Mouse (Mus musculus): ENCODE data around the gene Dcaf5. TPM values are rescaled to one million over a fixed set of nuclear protein-coding genes. Genes with fewer than 3 reads are reported as not detected.

The Dcaf5 gene
- polyA plus RNA-seq, 1 experiment: 12.5 TPM

DNA sequence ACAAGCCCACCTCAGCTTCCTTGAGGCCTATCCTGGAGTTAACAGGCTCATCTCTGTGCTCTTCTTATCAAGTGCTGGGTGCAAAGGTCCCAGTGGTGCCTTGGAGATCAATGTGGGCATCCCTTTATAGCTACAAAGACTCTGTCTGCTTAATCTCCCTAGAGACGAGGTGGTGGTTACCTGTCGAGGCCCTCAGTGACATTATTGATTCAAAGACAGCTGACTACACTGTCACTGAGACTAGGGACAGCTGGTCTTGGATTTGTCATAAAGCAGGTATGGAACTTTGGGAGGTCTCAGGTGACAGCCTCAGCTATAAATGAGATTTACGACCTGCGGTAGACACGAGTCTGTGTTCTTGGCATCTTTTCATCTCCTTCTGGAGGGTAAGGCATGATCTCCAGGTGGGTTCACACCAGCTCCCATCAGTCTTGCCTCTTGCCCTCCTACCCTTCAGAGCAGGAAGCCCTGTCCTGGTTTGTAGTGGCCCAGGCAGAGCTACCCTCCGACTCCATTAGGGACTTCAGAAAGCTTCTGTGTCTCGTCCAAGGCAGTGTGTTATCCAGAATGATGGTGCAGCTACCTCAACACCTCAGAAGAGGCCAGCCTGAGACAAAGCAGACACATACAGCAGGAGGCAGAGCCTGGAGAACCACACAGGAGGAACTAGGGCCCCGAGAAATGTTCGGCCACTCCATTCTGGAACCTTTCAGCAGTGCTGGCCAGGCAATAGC, 112.2 kb downstream of the Dcaf5 start:
- WGBS: 75% methylated on average over 9 of the region's 9 CpGs

GRCm38 (mm10) chr12:80323371-80324050, 112.9 kb downstream of the Dcaf5 start:
- Histone ChIP-seq H3K4me1 (ENCODE audit: control insufficient read depth, insufficient read depth, low read length) (peaks cover 8% of the 10 kb centered on the region; the same call in 1 of the 2 replicates), H3K27ac (ENCODE audit: control insufficient read depth, insufficient read depth, low read depth, low read length, poor library complexity) (no peak overlapping the region), H3K4me3 (replicated peaks; ENCODE audit: control insufficient read depth, low read depth, low read length) (no peak overlapping the region)
- TF ChIP-seq POLR2A (IDR thresholded peaks at IDR 0.05; ENCODE audit: borderline replicate concordance, control insufficient read depth, low read depth, low read length) (no peak), CTCF (IDR thresholded peaks at IDR 0.05; ENCODE audit: control insufficient read depth, insufficient read depth, low read length) (no peak)
- 74% methylated on average over 8 of the region's 8 CpGs for WGBS

More for the DNA sequence above, 112.2 kb downstream of the Dcaf5 start:
- Histone ChIP-seq H3K27ac (ENCODE audit: control insufficient read depth, insufficient read depth, low read depth, low read length, poor library complexity) (no peak overlapping the region), H3K4me3 (replicated peaks; ENCODE audit: control insufficient read depth, low read depth, low read length) (no peak overlapping the region), H3K4me1 (ENCODE audit: control insufficient read depth, insufficient read depth, low read length) (peaks cover 8% of the 10 kb centered on the region; the same call in 1 of the 2 replicates)
- TF ChIP-seq POLR2A (IDR thresholded peaks at IDR 0.05; ENCODE audit: borderline replicate concordance, control insufficient read depth, low read depth, low read length) (no peak), CTCF (IDR thresholded peaks at IDR 0.05; ENCODE audit: control insufficient read depth, insufficient read depth, low read length) (no peak)

DNA sequence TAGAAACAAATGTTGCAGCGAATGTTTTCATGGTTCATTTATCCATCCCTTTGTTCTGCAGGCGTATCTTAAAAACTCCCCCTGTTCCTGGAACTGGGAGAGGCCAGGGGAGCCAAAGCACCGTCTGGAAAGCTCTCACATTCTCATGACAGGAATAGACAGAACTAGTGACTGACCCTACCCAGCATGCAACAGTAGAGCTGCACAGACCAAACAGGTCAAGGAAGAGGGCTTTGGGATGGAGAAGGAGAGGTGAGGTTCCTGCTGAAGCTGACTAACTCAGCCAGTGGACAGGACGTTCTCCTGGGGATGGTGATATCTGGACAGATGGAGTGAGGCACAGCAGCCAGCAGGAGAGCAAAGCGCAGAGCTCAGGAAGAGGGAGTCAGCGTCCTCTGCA, 113.9 kb downstream of the Dcaf5 start:
- 81% methylated on average over 6 of the region's 6 CpGs for WGBS

DNA sequence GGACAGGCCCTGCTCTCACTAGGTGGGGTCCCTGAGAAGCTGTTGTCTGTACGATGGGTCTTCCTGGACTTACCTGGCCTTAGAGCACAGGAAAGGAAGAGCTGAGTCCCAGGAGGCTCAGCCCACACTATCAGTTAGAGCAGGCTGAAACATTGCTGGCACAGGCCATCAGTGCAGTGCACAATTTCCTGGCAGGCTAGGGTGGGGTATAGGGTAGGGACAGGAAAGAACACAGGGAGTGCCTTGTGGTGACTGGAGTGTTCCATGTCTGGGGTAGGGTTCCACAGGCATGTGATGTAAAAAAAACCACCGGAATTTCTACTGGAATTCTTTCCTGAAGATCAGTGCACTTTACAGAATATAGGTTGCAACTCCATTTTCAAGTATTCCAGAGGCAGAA, 117.3 kb downstream of the Dcaf5 start:
- Histone ChIP-seq H3K4me3 (replicated peaks; ENCODE audit: control insufficient read depth, low read depth, low read length) (no peak overlapping the region), H3K27ac (ENCODE audit: control insufficient read depth, insufficient read depth, low read depth, low read length, poor library complexity) (no peak overlapping the region), H3K4me1 (ENCODE audit: control insufficient read depth, insufficient read depth, low read length) (no peaks in the 10 kb centered on the region)
- 64% methylated on average over 2 of the region's 2 CpGs for WGBS
- TF ChIP-seq POLR2A (IDR thresholded peaks at IDR 0.05; ENCODE audit: borderline replicate concordance, control insufficient read depth, low read depth, low read length) (no peak), CTCF (IDR thresholded peaks at IDR 0.05; ENCODE audit: control insufficient read depth, insufficient read depth, low read length) (no peak)

More for the DNA sequence above, 113.9 kb downstream of the Dcaf5 start:
- Histone ChIP-seq H3K27ac (ENCODE audit: control insufficient read depth, insufficient read depth, low read depth, low read length, poor library complexity) (no peak overlapping the region), H3K4me1 (ENCODE audit: control insufficient read depth, insufficient read depth, low read length) (peaks cover 8% of the 10 kb centered on the region; the same call in 1 of the 2 replicates), H3K4me3 (replicated peaks; ENCODE audit: control insufficient read depth, low read depth, low read length) (no peak overlapping the region)
- TF ChIP-seq CTCF (IDR thresholded peaks at IDR 0.05; ENCODE audit: control insufficient read depth, insufficient read depth, low read length): no peak
- no peak for TF ChIP-seq POLR2A (IDR thresholded peaks at IDR 0.05; ENCODE audit: borderline replicate concordance, control insufficient read depth, low read depth, low read length)

GRCm38 (mm10) chr12:80315321-80315720, 121.1 kb downstream of the Dcaf5 start:
- Histone ChIP-seq H3K27ac (ENCODE audit: control insufficient read depth, insufficient read depth, low read depth, low read length, poor library complexity) (no peak overlapping the region), H3K4me3 (replicated peaks; ENCODE audit: control insufficient read depth, low read depth, low read length) (no peak overlapping the region), H3K4me1 (ENCODE audit: control insufficient read depth, insufficient read depth, low read length) (no peaks in the 10 kb centered on the region)
- TF ChIP-seq CTCF (IDR thresholded peaks at IDR 0.05; ENCODE audit: control insufficient read depth, insufficient read depth, low read length): no peak
- TF ChIP-seq POLR2A (IDR thresholded peaks at IDR 0.05; ENCODE audit: borderline replicate concordance, control insufficient read depth, low read depth, low read length): no peak
- 67% methylated on average over 2 of the region's 2 CpGs for WGBS

GRCm38 (mm10) chr12:80311959-80312669, 124.3 kb downstream of the Dcaf5 start:
- 77% methylated on average over 3 of the region's 3 CpGs for WGBS
- Histone ChIP-seq H3K4me1 (ENCODE audit: control insufficient read depth, insufficient read depth, low read length) (no peaks in the 10 kb centered on the region), H3K27ac (ENCODE audit: control insufficient read depth, insufficient read depth, low read depth, low read length, poor library complexity) (no peak overlapping the region), H3K4me3 (replicated peaks; ENCODE audit: control insufficient read depth, low read depth, low read length) (no peak overlapping the region)
- TF ChIP-seq POLR2A (IDR thresholded peaks at IDR 0.05; ENCODE audit: borderline replicate concordance, control insufficient read depth, low read depth, low read length) (no peak), CTCF (IDR thresholded peaks at IDR 0.05; ENCODE audit: control insufficient read depth, insufficient read depth, low read length) (no peak)

DNA sequence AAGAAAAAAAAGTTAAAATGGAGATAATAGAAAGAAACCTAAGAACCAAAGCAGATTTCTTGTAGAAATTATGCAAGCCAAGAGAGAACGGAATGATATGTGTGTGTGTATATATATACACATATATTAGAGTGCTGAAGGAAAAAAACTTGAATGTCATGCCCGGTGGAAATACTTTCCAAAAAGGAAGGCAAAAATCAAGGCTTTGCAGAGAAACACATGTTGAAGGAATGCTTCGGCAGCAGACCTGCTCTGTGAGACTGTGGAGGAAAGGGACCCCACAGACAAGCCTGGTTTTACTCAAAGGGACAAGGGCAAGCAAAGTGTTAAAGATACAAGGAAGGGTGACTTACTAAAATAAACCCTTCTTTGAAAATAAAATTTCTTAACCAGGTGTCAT, 128.8 kb downstream of the Dcaf5 start:
- TF ChIP-seq POLR2A (IDR thresholded peaks at IDR 0.05; ENCODE audit: borderline replicate concordance, control insufficient read depth, low read depth, low read length) (no peak), CTCF (IDR thresholded peaks at IDR 0.05; ENCODE audit: control insufficient read depth, insufficient read depth, low read length) (no peak)
- Histone ChIP-seq H3K4me1 (ENCODE audit: control insufficient read depth, insufficient read depth, low read length) (no peaks in the 10 kb centered on the region; the same call in 1 of the 2 replicates), H3K4me3 (replicated peaks; ENCODE audit: control insufficient read depth, low read depth, low read length) (no peak overlapping the region), H3K27ac (ENCODE audit: control insufficient read depth, insufficient read depth, low read depth, low read length, poor library complexity) (no peak overlapping the region)
- WGBS: 80% methylated on average over 3 of the region's 3 CpGs

DNA sequence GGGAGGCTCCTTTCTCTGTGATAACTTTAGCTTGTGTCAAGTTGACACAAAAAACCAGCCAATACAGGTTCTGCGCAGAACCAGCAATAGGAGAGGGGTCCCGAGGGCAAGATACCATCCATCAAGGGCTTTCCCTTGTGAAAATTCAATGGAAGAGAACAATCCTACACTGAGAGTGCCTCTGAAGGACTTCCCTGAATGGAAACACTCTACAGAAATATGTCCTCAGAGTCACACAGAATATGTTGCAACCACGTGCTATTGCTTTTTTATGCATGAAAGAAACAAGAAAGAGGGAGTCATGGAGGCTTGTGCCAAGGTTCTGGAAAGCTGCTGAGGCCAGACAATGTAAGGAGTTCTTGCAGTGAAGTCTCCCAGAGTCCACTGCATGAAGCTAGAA, 131.9 kb downstream of the Dcaf5 start:
- Histone ChIP-seq H3K27ac (ENCODE audit: control insufficient read depth, insufficient read depth, low read depth, low read length, poor library complexity) (no peak overlapping the region), H3K4me1 (ENCODE audit: control insufficient read depth, insufficient read depth, low read length) (no peaks in the 10 kb centered on the region; the same call in 1 of the 2 replicates), H3K4me3 (replicated peaks; ENCODE audit: control insufficient read depth, low read depth, low read length) (no peak overlapping the region)
- no peak for TF ChIP-seq CTCF (IDR thresholded peaks at IDR 0.05; ENCODE audit: control insufficient read depth, insufficient read depth, low read length)
- no peak for TF ChIP-seq POLR2A (IDR thresholded peaks at IDR 0.05; ENCODE audit: borderline replicate concordance, control insufficient read depth, low read depth, low read length)
- 78% methylated on average over 3 of the region's 3 CpGs for WGBS

Measured in bone marrow, adult 2 months (tissue).